Mouse (Mus musculus) intestine, embryonic 15.5 days (tissue): ENCODE results near the gene Gga1. TPM values are rescaled to one million over a fixed set of nuclear protein-coding genes. Genes with fewer than 3 reads are reported as not detected.

Source experiments
- ATAC-seq: fragments of 200-750 bp; cut with Nextera tagmentation; 2 replicates; pipeline ENCODE4 v1.8.0; 2017; ENCODE audit warnings: moderate TSS enrichment, moderate library complexity
- H3K27ac ChIP-seq: fragments of 300-500 bp; sonication (generic); 2 replicates; pipeline ENCODE4 v1.5.1; 2015; ENCODE audit warnings: mild to moderate bottlenecking, inconsistent platforms
- H3K27me3 ChIP-seq: fragments of 300-500 bp; sonication (generic); replicated peaks from 2 replicates; pipeline ENCODE4 v1.6.1; 2015; ENCODE audit warnings: inconsistent platforms
- H3K36me3 ChIP-seq: fragments of 300-500 bp; sonication (generic); 2 replicates; pipeline ENCODE4 v1.6.1; 2015; ENCODE audit warnings: inconsistent platforms
- H3K4me1 ChIP-seq: fragments of 300-500 bp; sonication (generic); replicated peaks from 2 replicates; pipeline ENCODE4 v1.6.1; 2015; ENCODE audit warnings: inconsistent platforms
- H3K4me2 ChIP-seq: fragments of 300-500 bp; sonication (generic); replicated peaks from 2 replicates; pipeline ENCODE4 v1.6.1; 2015; ENCODE audit warnings: mild to moderate bottlenecking, inconsistent platforms
- H3K4me3 ChIP-seq: fragments of 300-500 bp; sonication (generic); replicated peaks from 2 replicates; pipeline ENCODE4 v1.5.1; 2015; ENCODE audit warnings: inconsistent platforms
- H3K9ac ChIP-seq: fragments of 300-500 bp; sonication (generic); 2 replicates; pipeline ENCODE4 v1.6.1; 2015; ENCODE audit warnings: inconsistent platforms
- H3K9me3 ChIP-seq: fragments of 300-500 bp; sonication (generic); 2 replicates; pipeline ENCODE4 v1.6.1; 2016; ENCODE audit warnings: inconsistent platforms
- WGBS: fragments of 180-500 bp; shearing (Covaris S2); methylation state at CpG from one replicate; pipeline ENCODE4 v1.1.7; 2015; 5-methylcytosine and 5-hydroxymethylcytosine counted together
- polyA plus RNA-seq: library from polyadenylated mRNA; unstranded; fragments of >200 nt; fragmentation: Nextera tagmentation; extraction: Ambion mirVana; gene quantifications from 2 replicates; pipeline ENCODE4 v1.2.1, GENCODE M21; 2015

Gga1 gene
- polyA plus RNA-seq, 1 experiment from 2014 or later, result 47.6 TPM

DNA sequence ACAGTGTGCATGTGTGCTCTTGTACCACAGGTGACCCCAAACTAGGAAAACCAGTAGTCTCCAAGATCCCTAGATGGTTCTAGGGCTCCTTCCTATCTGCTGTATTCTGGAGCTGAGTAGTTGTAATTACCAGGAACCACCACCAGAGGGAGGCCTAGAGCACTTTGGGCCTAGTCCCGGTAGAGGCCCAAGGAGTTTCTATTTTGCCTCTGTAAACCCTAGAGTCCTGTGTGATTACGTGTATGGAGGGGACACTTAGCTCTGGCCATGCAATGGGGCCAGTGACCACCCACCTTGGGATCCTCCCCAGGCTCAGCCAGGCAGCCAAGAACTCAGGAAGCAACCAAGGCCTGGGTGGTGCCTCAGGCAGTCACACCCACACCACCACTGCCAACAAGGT lies 26.3 kb downstream of the Gga1 start:
- peaks cover 30% of the 10 kb centered on the region for H3K4me1 ChIP-seq
- H3K4me2 ChIP-seq, result peak overlapping the region; percentile 38; the same call in 1 of the 2 replicates
- no peak overlapping the region for H3K27ac ChIP-seq
- ATAC-seq, result peak; percentile 29
- WGBS, result 3% methylated on average over 2 of the region's 2 CpGs
- peak overlapping the region; percentile 46 for H3K9ac ChIP-seq
- H3K27me3 ChIP-seq, result no peaks in the 10 kb centered on the region
- no peaks in the 10 kb centered on the region for H3K9me3 ChIP-seq
- no peak overlapping the region for H3K4me3 ChIP-seq
- peaks cover 17% of the 10 kb centered on the region for H3K36me3 ChIP-seq

DNA sequence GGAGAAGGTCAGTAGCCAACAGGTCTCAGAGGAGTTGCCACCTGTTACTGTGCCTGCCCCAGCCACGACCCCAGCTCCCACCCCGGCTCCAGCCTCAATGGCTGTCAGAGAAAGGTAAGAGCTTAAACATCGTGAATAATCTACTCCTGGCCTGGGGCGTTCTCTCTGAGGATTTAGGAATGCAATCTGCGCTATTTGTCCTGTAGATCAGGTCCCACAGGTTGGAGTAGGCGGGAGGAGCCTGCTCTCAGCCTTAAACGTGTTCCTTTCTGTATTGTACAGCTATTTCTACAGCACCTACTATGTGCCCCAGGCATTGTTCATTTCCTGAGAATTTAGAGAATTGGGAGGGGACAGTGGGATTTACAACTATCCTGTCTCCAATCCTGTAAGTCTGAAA lies 31.4 kb downstream of the Gga1 start:
- ATAC-seq, result no peak
- H3K27me3 ChIP-seq, result no peaks in the 10 kb centered on the region
- H3K27ac ChIP-seq, result no peak overlapping the region
- 78% methylated on average over 7 of the region's 7 CpGs for WGBS
- H3K4me2 ChIP-seq, result no peak overlapping the region
- H3K4me3 ChIP-seq, result no peak overlapping the region
- peaks cover 2% of the 10 kb centered on the region for H3K4me1 ChIP-seq
- H3K36me3 ChIP-seq, result peaks cover 20% of the 10 kb centered on the region
- no peak overlapping the region for H3K9ac ChIP-seq
- no peaks in the 10 kb centered on the region for H3K9me3 ChIP-seq

DNA sequence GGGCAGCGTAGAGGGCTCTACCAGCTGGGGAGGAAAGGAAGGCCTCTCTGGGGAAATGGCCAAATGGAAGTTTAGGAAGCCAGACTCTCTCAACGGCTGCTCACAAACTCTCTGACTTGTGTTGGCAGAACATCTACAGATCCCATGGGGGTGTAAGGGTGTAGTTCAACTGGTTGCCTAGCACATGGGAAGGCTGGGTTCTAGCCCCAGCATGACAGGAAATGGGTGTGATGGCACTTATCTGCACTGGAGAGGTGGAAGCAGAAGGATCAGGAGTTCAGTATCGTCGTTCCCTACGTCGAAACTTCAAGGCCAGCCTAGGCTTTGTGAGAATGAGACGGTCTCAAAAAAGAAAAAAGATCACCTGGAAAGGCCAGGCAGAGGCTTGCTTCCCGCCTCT lies 32.0 kb downstream of the Gga1 start:
- no peaks in the 10 kb centered on the region for H3K27me3 ChIP-seq
- H3K27ac ChIP-seq, result no peak overlapping the region
- no peaks in the 10 kb centered on the region for H3K9me3 ChIP-seq
- 86% methylated on average over 8 of the region's 8 CpGs for WGBS
- no peak overlapping the region for H3K9ac ChIP-seq
- no peak overlapping the region for H3K4me3 ChIP-seq
- H3K36me3 ChIP-seq, result peaks cover 16% of the 10 kb centered on the region
- no peak for ATAC-seq
- no peaks in the 10 kb centered on the region; the same call in 1 of the 2 replicates for H3K4me1 ChIP-seq
- no peak overlapping the region for H3K4me2 ChIP-seq

DNA sequence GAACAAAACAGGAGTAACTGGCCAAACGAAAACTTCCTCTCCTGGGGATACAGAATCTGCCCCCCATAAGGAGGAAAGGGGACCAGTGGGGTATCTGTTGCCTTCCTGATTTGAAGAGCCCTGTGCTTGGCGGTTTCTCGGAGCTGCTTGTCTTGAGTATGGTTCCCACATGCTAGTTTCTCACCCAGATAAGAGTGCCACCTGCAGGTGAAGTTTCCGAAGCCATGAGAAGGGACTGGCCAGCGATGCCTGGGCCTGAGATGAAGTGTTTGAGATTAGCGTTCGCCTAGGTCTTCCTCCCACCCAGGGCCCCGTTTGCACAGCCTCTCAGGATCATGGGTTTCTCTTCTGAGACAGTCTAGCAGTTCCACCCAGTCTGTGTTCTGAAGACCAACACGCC lies 35.0 kb downstream of the Gga1 start:
- no peak for ATAC-seq
- Histone ChIP-seq H3K4me3 (no peak overlapping the region), H3K27me3 (no peaks in the 10 kb centered on the region), H3K9me3 (no peaks in the 10 kb centered on the region), H3K36me3 (peaks cover 7% of the 10 kb centered on the region), H3K9ac (no peak overlapping the region), H3K4me2 (no peak overlapping the region), H3K4me1 (peaks cover 26% of the 10 kb centered on the region), H3K27ac (no peak overlapping the region)
- 38% methylated on average over 9 of the region's 9 CpGs for WGBS

DNA sequence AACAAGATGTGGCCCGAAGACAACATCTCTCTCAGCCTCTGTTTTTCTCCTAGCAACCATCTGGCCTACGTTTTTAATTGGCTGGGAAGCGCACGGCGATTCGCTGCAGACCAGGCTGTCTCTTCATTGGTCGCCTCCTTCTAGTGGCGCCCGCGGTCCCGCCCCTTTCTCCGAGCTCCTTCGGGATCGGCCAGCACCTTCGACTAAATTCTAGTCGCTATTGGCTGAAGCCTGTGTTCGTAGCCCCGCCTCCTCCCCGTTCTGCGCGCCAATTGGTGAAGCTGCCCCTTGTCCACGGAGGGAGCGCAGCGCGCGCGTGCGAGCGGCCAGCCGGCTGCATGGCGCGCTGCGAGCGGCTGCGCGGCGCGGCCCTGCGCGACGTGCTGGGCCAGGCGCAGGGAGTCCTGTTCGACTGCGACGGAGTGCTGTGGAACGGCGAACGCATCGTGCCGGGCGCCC lies 36.7 kb downstream of the Gga1 start, which contains the start of gene Pdxp:
TSS of gene Pdxp (plus strand) at position 288 of the 459 bp plus-strand sequence.
- peak within 1 kb of the TSS; percentile 85 for H3K27ac ChIP-seq
- no peaks in the 10 kb centered on the region for H3K27me3 ChIP-seq
- H3K4me1 ChIP-seq, result peaks cover 26% of the 10 kb centered on the region
- peak within 1 kb of the TSS; percentile 73 for H3K4me3 ChIP-seq
- ATAC-seq, result peak; percentile 94
- H3K4me2 ChIP-seq, result peak within 1 kb of the TSS; percentile 100
- WGBS, result under 1% methylated on average over 51 of the region's 51 CpGs
- H3K36me3 ChIP-seq, result peaks cover 12% of the 10 kb centered on the region
- no peaks in the 10 kb centered on the region for H3K9me3 ChIP-seq
- peak within 1 kb of the TSS; percentile 69 for H3K9ac ChIP-seq

DNA sequence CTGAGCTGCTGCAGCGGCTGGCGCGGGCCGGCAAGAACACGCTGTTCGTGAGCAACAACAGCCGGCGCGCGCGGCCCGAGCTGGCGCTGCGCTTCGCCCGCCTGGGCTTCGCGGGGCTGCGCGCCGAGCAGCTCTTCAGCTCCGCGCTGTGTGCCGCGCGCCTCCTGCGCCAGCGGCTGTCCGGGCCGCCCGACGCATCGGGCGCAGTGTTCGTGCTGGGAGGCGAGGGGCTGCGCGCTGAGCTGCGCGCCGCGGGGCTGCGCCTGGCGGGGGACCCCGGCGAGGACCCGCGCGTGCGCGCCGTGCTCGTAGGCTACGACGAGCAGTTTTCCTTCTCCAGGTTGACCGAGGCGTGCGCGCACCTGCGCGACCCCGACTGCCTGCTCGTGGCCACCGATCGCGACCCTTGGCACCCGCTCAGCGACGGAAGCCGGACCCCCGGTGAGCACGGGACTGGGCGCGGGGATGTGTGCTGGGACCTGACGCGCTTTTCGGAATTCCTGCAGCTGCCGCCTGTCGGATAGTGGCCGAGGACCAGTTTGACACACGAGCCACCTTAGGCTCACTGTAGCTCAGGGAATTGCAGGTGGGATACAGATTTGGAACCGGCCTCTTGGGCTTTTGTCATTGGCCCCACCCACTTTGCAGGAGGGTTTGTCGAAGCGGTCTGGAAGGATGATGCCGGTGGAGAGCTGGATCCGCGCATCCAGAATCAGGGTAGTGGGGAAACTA lies 37.3 kb downstream of the Gga1 start:
- H3K36me3 ChIP-seq, result peaks cover 11% of the 10 kb centered on the region
- peak; percentile 69 for ATAC-seq
- peaks cover 26% of the 10 kb centered on the region for H3K4me1 ChIP-seq
- WGBS, result under 1% methylated on average over 87 of the region's 87 CpGs
- peak overlapping the region; percentile 85 for H3K27ac ChIP-seq
- peak overlapping the region; percentile 73 for H3K4me3 ChIP-seq
- peak overlapping the region; percentile 100 for H3K4me2 ChIP-seq
- no peaks in the 10 kb centered on the region for H3K27me3 ChIP-seq
- no peaks in the 10 kb centered on the region for H3K9me3 ChIP-seq
- H3K9ac ChIP-seq, result peak overlapping the region; percentile 69

DNA sequence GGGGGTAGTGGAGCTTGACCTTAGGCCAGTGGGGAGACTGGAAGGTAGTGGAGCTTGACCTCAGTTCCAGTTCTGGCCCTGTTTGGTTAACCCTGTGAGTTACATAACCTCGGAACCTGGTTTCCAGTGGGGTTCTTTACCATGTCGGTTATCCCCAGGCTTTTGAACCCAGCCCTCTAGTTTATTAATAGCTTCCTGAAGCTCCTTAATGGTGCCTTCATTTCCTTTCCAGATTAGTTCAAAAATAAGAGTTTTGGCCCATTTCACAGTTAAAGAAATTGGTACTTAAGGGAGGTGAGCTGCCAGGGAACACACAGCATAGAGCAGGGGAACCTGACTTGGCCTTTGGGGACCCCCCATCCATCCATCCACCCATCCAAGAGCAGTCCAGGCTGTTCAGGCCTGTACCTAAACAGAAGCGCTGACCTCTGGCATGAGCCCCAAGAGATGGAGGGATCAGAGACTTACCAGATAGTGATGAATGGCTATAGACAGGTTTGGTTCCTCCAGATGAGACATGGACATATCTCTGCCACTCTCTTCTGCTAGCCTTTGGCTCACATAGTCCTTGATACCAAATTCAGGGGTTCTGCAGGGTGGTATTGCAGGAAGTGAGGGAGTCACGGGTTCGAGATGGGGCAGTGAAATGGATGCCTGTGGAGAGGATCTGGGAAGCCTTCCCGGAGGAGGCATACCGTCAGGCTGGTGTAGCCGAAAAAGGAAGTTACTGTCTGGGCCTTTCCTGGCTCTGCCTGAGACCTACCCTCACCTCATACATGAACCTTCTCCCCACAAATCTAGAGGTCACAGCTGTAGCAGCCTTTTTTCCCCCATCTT lies 38.1 kb downstream of the Gga1 start:
- peak overlapping the region; percentile 73 for H3K4me3 ChIP-seq
- ATAC-seq, result no peak
- peak overlapping the region; percentile 69 for H3K9ac ChIP-seq
- H3K4me1 ChIP-seq, result peaks cover 26% of the 10 kb centered on the region
- no peaks in the 10 kb centered on the region for H3K9me3 ChIP-seq
- no peak overlapping the region for H3K27ac ChIP-seq
- no peaks in the 10 kb centered on the region for H3K27me3 ChIP-seq
- peaks cover 13% of the 10 kb centered on the region for H3K36me3 ChIP-seq
- 50% methylated on average over 8 of the region's 8 CpGs for WGBS
- H3K4me2 ChIP-seq, result peak overlapping the region; percentile 100

DNA sequence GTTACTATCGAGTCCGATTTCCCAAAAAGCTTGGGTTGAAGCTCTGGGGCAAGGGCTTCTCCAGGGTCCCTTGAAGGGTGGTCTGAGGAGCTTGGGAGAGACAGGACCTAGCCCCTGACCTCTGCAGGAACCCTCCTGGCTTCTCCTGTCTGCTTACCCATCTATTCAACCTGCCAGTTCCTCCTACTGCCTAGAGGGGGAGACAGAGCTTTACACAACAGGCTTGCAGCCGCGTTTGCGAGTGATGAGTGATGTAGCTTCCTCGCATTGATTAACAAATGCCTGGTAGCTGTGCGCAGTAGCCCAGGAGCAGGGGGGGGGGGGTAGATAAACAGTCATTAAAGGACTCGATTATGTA lies 38.6 kb downstream of the Gga1 start:
- Histone ChIP-seq H3K27ac (no peak overlapping the region), H3K9me3 (no peaks in the 10 kb centered on the region), H3K4me3 (0 out of 2 replicates have a peak overlapping the region, but pooled peaks have one; percentile 73), H3K27me3 (no peaks in the 10 kb centered on the region), H3K4me2 (peak overlapping the region; percentile 100), H3K36me3 (peaks cover 13% of the 10 kb centered on the region), H3K9ac (peak overlapping the region; percentile 11; the same call in 1 of the 2 replicates), H3K4me1 (peaks cover 26% of the 10 kb centered on the region)
- WGBS, result 5% methylated on average over 8 of the region's 8 CpGs
- ATAC-seq, result peak; percentile 31; the same call in 1 of the 2 replicates

DNA sequence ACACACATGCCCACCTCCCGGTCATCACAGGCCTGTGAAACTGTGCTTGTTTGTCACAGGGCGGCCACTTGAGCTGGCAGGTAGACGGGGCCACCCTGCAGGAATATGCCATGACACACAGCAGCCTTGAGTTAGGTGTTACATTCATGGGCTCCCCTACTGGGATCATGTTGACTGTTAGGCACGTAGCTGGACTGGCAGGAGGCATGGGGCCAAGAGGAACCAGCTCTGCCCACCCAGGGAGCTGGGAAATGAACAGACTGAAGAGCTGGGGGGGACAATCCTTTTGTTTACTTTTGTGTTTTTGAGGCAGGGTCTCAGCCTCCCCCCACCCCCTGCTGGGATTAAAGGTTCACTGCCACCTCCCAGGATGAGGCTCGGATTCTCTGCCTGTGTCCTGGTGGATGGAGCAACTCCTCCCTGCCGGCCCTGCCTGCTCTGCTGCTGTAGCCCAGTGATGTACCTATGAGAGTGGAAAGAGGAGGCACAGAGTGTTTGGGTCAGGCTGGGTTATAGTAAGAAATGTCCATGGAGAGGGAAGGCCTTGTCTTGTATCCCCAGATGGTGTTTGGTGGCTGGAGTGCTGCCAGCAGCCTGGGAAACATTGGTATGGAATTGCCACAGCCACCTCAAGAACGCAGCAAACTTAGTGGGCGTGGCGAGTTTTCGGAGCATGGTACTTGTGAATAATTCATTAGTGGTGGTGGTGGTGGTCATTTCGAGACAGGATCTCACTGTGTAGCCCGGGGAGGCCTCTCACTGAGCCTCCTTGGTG lies 39.2 kb downstream of the Gga1 start:
- no peak for ATAC-seq
- Histone ChIP-seq H3K4me1 (peaks cover 26% of the 10 kb centered on the region), H3K4me3 (0 out of 2 replicates have a peak overlapping the region, but pooled peaks have one; percentile 73), H3K4me2 (peak overlapping the region; percentile 100), H3K27ac (no peak overlapping the region), H3K27me3 (no peaks in the 10 kb centered on the region), H3K9ac (peak overlapping the region; percentile 11; the same call in 1 of the 2 replicates), H3K36me3 (peaks cover 13% of the 10 kb centered on the region; the same call in 1 of the 2 replicates), H3K9me3 (no peaks in the 10 kb centered on the region)
- 68% methylated on average over 12 of the region's 12 CpGs for WGBS

DNA sequence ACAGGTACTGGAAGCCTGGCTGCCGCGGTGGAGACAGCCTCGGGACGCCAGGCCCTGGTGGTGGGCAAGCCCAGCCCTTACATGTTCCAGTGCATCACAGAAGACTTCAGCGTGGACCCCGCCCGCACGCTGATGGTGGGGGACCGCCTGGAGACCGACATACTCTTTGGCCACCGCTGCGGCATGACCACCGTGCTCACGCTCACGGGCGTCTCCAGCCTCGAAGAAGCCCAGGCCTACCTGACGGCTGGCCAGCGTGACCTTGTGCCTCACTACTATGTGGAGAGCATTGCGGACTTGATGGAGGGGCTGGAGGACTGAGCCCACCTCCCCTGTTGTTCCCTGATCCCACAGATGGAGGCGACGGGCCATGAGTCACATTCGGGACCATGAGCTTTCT lies 41.1 kb downstream of the Gga1 start:
- 91% methylated on average over 23 of the region's 23 CpGs for WGBS
- H3K9ac ChIP-seq, result no peak overlapping the region
- no peaks in the 10 kb centered on the region for H3K27me3 ChIP-seq
- H3K36me3 ChIP-seq, result 0 out of 2 replicates have a peak, but pooled peaks cover 10% of the 10 kb centered on the region
- H3K4me3 ChIP-seq, result no peak overlapping the region
- ATAC-seq, result no peak
- no peaks in the 10 kb centered on the region for H3K9me3 ChIP-seq
- peaks cover 26% of the 10 kb centered on the region for H3K4me1 ChIP-seq
- H3K27ac ChIP-seq, result no peak overlapping the region
- H3K4me2 ChIP-seq, result no peak overlapping the region

DNA sequence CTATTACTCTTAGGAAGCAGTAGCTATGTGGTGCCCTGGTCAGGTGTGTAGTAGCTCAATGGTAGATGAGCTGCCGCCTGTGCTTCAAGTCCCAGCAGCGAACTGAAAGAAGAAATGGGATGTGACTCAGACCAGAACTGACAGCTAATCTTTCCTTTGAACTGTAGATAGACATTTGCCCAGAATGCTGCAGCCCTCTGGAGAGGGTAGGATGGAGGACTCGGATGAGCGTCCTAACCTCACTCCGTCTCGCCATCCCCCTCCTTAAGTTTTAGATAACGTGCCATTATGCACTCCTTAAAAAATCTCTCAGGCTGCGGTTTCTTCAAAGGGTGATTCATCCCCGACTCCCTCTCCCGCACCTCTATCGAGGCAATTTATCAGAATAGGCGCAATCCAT lies 42.9 kb downstream of the Gga1 start:
- Histone ChIP-seq H3K4me2 (no peak overlapping the region), H3K4me3 (no peak overlapping the region), H3K9me3 (no peaks in the 10 kb centered on the region), H3K27me3 (no peaks in the 10 kb centered on the region), H3K9ac (no peak overlapping the region), H3K36me3 (0 out of 2 replicates have a peak, but pooled peaks cover 10% of the 10 kb centered on the region), H3K27ac (no peak overlapping the region), H3K4me1 (peaks cover 18% of the 10 kb centered on the region)
- no peak for ATAC-seq
- WGBS, result 67% methylated on average over 12 of the region's 12 CpGs
